Mouse (Mus musculus): ENCODE results near the gene Hmgxb4.

- no peak for TF ChIP-seq CTCF (IDR thresholded peaks at IDR 0.05; ENCODE audit: borderline replicate concordance, control insufficient read depth, extremely low read depth, insufficient read depth, low read length, poor library complexity)
- TF ChIP-seq POLR2A (IDR thresholded peaks at IDR 0.05; ENCODE audit: control insufficient read depth, extremely low read depth, insufficient read depth, low read length, poor library complexity) = no peak
Measured at GRCm38 (mm10) chr8:75023660-75024316, 30.6 kb downstream of the Hmgxb4 start.

All from thymus, adult 2 months (tissue).